Mouse (Mus musculus): Measurements from ENCODE around the gene Tmem238l.

Gene Tmem238l

DNA sequence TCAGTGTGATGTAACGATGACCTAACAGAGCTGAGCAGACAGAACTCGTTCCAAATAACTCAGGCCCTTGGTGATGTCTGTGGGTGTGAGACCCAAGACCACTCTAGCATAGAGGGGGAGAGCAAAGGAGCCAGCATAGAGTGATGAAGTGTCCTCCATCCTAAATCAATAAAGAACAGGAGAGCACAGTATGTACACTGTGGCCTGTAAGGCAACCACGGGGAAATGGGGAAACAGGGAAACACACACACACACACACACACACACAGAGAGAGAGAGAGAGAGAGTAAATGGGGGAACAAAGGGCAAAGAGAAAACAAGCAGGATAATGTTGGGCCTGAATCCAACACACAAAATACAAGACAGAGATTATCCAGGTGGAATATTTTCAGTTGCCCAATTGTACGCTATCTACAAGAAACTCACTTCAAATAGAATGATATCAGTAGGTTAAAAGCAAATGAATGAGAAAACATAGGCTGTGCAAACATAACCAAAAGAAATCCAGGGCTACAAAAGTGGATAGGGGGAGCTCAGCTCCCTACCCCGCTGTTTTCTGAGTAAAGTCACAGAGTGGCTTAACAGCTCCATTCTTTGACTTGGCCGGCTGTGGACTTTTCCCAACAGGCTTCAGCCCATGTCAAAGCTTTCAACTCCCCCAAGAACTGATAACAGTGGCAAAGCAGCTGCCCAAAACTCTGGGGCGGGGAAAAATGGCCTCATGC lies 19.3 kb downstream of the Tmem238l start:
- in situ Hi-C loops (cut with MboI, MseI): no loop called here

- in situ Hi-C loops (cut with MboI, MseI): loop anchor here (5.0 kb wide), 1 partner anchor 74 kb away; no protein-coding TSS in a partner anchor
Observed at GRCm38 (mm10) chr11:66981336-66982115, 25.1 kb downstream of the Tmem238l start.

DNA sequence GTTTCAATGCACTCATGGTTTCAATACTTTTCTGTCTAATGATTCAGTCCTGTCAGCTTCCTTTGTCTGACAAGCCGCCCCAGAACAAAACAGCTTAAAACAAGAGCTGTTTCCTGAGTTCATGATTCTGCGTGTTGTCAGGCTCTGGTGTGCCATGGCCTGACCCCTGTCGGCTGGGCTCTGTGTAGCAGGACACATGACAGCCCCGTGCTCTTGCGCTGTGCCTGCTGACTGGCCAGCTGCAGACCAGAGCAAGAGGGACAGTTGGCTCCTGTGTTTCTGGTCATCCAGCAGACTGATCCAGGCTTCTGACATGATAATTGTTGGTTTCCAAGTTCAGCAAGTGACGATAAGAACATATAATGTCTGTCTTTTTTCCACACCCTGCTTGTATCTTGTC lies 26.4 kb downstream of the Tmem238l start:
- in situ Hi-C loops (cut with MboI, MseI): loop anchor here (5.0 kb wide), 1 partner anchor 75 kb away; no protein-coding TSS in a partner anchor

- in situ Hi-C loops (cut with MboI, MseI): loop anchor here (5.0 kb wide), 1 partner anchor 76 kb away; no protein-coding TSS in a partner anchor
Observed at GRCm38 (mm10) chr11:66983422-66984164, 27.2 kb downstream of the Tmem238l start.

GRCm38 (mm10) chr11:66984165-66985135 lies 28.0 kb downstream of the Tmem238l start:
- in situ Hi-C loops (cut with MboI, MseI): loop anchor here (5.0 kb wide), 1 partner anchor 77 kb away; no protein-coding TSS in a partner anchor

DNA sequence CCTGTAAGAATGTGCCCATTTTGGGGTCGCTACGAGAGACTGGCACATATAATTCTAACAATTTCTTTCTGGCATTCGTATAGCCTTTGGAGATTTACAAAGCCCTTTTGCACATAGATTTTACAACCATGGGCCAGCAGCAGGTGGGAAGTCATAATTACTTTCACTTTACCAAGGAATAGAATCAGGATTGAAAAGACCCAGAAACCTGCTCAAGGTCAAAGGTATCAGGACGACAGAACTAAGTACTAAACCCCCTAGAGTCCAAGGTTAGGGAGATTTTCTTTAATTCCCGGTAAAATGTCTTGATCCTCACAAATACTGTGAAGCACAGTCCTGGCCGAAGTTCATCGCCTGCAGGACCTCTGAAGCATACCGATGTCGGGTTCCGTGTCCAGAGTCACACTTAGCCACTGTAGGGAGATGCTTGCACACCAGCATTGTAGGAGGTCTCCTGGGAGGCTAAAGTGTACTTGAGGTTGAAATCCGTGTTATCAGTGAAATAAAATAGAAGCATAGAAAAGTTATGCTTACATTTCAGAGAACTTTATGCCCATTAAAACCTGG lies 28.8 kb downstream of the Tmem238l start:
- in situ Hi-C loops (cut with MboI, MseI): no loop called here

- in situ Hi-C loops (cut with MboI, MseI): no loop called here
Observed at GRCm38 (mm10) chr11:66992150-66992549, 35.7 kb downstream of the Tmem238l start.

DNA sequence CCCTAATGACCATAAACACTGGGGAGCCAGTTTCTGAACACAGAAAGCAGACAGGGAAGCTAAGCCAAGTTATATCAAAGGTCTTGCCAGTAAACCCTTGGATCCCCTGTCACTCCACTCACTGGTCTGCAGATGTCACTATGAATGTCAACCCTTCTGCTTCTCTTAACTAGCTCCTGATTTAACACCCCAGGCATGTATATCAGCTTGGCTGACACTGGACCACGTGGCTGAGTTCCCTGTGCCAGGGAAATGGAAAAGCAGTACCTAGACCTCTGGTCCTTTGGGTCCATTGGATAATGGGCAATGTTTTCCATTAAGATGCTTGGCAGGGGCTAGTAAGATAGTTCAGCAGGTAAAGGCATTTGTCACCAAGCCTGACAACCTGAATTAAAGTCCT lies 37.2 kb downstream of the Tmem238l start:
- in situ Hi-C loops (cut with MboI, MseI): no loop called here

GRCm38 (mm10) chr11:66996446-66996845 lies 40.0 kb downstream of the Tmem238l start:
- in situ Hi-C loops (cut with MboI, MseI): loop anchor here (5.0 kb wide), 1 partner anchor 74 kb away; no protein-coding TSS in a partner anchor

DNA sequence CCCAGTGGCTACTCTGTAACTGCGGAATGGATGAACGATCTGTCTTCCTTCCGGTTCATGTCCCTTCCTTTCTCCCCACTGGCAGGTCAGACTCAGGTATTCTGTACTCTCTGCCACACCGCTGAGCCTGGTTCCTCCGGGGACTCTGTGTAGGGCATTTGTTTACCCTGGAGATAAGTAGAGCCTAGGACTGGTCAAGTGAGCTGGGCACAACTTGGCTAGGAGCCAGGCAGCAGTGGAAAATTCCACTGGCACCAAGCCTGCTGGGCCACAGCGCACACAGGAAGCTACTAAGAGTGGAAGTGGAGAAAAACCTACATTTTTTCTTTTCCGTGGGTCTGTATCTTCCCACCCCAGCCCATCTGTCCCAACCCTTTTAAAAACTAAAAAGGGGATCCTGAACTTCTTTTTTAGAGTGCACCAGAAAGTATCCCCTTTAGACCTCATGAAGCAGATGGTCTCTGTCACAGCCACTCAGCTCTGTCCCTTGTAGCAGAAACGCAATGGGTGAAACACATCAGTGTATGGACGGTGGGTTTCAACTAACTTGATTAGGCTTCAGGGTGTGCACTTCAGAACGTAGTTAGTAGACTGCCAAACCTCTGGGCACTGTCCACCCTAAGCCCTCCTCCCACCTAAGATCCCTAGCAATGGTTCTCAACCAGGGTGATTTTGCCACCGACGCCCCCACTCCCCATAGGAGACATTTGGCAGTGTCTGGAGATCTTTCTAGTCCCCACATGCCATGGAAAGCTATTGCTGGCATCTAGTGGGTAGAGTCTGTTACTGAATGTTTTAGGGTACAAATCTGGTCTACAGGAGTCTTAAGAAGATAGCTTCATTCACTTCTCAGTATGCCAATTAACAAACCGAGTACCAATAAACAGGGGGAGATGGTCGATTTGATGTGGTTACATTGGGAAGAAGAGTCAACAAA lies 42.3 kb downstream of the Tmem238l start:
- in situ Hi-C loops (cut with MboI, MseI): loop anchor here (5.0 kb wide), 1 partner anchor 76 kb away; no protein-coding TSS in a partner anchor

DNA sequence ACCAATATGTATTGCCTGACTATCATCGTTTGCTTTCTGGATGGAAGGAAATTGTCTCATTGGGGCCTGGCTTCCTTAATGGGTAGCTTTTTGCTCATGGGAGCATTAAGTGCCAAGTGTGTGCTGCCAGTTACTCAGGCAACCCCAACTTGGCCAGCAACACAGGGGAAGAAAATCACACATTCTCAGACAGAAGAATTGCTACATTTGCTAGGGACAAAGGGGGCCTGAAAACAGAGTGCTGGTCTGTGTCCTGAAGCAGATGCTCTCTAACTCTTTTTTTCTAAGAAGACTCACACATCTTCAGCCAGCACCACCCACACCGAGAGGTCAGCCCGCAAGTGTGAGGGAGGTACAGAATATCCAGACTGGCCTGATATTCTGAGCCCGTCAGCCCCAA lies 44.2 kb downstream of the Tmem238l start:
- in situ Hi-C loops (cut with MboI, MseI): no loop called here

- in situ Hi-C loops (cut with MboI, MseI): no loop called here
Observed at GRCm38 (mm10) chr11:67001717-67002116, 45.3 kb downstream of the Tmem238l start.

DNA sequence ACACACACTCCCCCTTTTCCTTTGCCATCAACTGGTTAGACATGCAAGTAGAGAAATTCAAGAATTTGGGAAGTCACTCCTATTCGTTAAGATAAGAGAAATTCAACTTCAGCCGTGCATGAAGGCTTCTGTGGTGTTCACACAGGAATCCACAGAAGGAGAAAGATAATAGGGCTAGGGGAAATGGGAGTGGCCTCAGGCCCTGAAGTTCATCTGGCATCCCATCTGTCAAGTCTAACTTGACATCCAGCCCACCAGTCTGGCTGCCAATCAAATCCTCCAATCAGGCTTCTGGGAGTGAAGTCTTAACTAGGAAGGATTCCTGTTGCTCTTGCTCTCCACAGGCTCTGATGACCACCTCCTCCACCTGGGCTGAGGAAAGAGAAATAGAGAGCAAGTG lies 46.5 kb downstream of the Tmem238l start:
- in situ Hi-C loops (cut with MboI, MseI): no loop called here

- in situ Hi-C loops (cut with MboI, MseI): no loop called here
Observed at GRCm38 (mm10) chr11:67007961-67008360, 51.5 kb downstream of the Tmem238l start.

- in situ Hi-C loops (cut with MboI, MseI): no loop called here
Observed at GRCm38 (mm10) chr11:67008528-67008927, 52.1 kb downstream of the Tmem238l start.

DNA sequence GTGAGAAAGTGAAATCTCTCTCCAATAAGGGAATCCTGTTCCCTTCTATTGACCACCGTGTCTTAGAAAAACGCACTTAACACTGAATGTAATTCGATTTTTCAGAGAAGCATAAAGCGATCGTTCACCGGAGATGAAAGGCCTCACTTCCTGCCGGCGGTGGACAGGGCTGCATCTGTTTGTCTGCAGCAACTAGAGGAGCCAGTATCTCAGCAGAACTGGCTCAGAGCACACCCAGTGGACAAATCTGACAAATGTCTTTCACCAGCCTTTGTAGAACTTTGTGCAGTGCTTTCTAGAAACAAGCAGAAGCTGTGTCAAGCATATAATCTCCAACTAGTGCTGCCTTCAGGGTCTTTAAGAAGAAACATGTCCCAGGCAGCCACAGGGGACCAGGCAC lies 54.0 kb downstream of the Tmem238l start:
- in situ Hi-C loops (cut with MboI, MseI): loop anchor here (10.0 kb wide), 1 partner anchor 106 kb away; no protein-coding TSS in a partner anchor

GRCm38 (mm10) chr11:67011635-67012034 lies 55.2 kb downstream of the Tmem238l start:
- in situ Hi-C loops (cut with MboI, MseI): loop anchor here (10.0 kb wide), 1 partner anchor 107 kb away; no protein-coding TSS in a partner anchor

Measured in regulatory T cell (primary cell).